8 mouse cellular contexts compared by ENCODE assay signal in genomic region chr17:25133275-25133698, GRCm38 (mm10). TPM values are rescaled to one million over a fixed set of nuclear protein-coding genes. Genes with fewer than 3 reads are reported as not detected.
DNase-seq lines count a peak whose midpoint lies in the region; ATAC-seq lines count a peak whose summit lies in the region.

Clcn7 (plus strand) TSS chr17:25133391.

- peak within 1 kb of the TSS; percentile 70 for H3K4me2 ChIP-seq in heart, embryonic 14.5 days (ENCODE audit: low read length)
- peak within 1 kb of the TSS; percentile 76 for H3K4me2 ChIP-seq in liver, embryonic 13.5 days
- peak within 1 kb of the TSS; percentile 79 for H3K4me2 ChIP-seq in stomach, embryonic 16.5 days (ENCODE audit: low read depth, low read length)

- H3K4me3 ChIP-seq in brown adipose tissue, adult 24 weeks (ENCODE audit: insufficient read depth, low read depth, low read length): peak within 1 kb of the TSS; percentile 95
- peak within 1 kb of the TSS; percentile 91 to 100 for H3K4me3 ChIP-seq in heart, embryonic 14.5 days (ENCODE audit: control insufficient read depth in 1 of 2, insufficient read depth in 1 of 2, low read depth in 1 of 2, low read length in 2 of 2)
- peak within 1 kb of the TSS; percentile 92 for H3K4me3 ChIP-seq in liver, embryonic 13.5 days (replicated peaks)
- H3K4me3 ChIP-seq in stomach, embryonic 16.5 days (replicated peaks; ENCODE audit: low read length): peak within 1 kb of the TSS; percentile 81

- no peaks in the 10 kb centered on the region for H3K9me3 ChIP-seq in heart, embryonic 14.5 days (ENCODE audit: control insufficient read depth, low read length)
- no peaks in the 10 kb centered on the region for H3K9me3 ChIP-seq in liver, embryonic 13.5 days (replicated peaks)
- H3K9me3 ChIP-seq in stomach, embryonic 16.5 days (replicated peaks; ENCODE audit: control insufficient read depth, low read length): no peaks in the 10 kb centered on the region

- no peaks in the 10 kb centered on the region; the same call in 1 of the 2 replicates for H3K36me3 ChIP-seq in heart, embryonic 14.5 days (ENCODE audit: control insufficient read depth, insufficient read depth, low read length)
- H3K36me3 ChIP-seq in liver, embryonic 13.5 days: peaks cover 4% of the 10 kb centered on the region; the same call in 1 of the 2 replicates
- H3K36me3 ChIP-seq in stomach, embryonic 16.5 days (ENCODE audit: control insufficient read depth, insufficient read depth, low read length): no peaks in the 10 kb centered on the region

- peak; percentile 82 for ATAC-seq in heart, embryonic 14.5 days (ENCODE audit: insufficient number of reproducible peaks, insufficient read depth, low FRiP score, low read depth)
- ATAC-seq in liver, embryonic 13.5 days (ENCODE audit: low read depth): peak; percentile 88
- peak; percentile 96 for ATAC-seq in stomach, embryonic 16.5 days (ENCODE audit: insufficient read depth, low FRiP score)

- H3K27me3 ChIP-seq in heart, embryonic 14.5 days (ENCODE audit: control insufficient read depth, insufficient read depth, low read length): no peaks in the 10 kb centered on the region
- H3K27me3 ChIP-seq in liver, embryonic 13.5 days: no peaks in the 10 kb centered on the region
- no peaks in the 10 kb centered on the region for H3K27me3 ChIP-seq in stomach, embryonic 16.5 days (ENCODE audit: control insufficient read depth, insufficient read depth, low read length)

- 0% methylated on average over 40 of the region's 40 CpGs for WGBS in heart, embryonic 14.5 days
- under 1% methylated on average over 39 of the region's 40 CpGs for whole genome bisulfite sequencing in liver, embryonic 13.5 days (ENCODE audit: insufficient replicate concordance)
- WGBS in stomach, embryonic 16.5 days: under 1% methylated on average over 40 of the region's 40 CpGs

- peak within 1 kb of the TSS; percentile 93 for H3K9ac ChIP-seq in heart, embryonic 14.5 days (ENCODE audit: low read length)
- peak within 1 kb of the TSS; percentile 84 for H3K9ac ChIP-seq in liver, embryonic 13.5 days
- peak within 1 kb of the TSS; percentile 82 for H3K9ac ChIP-seq in stomach, embryonic 16.5 days (ENCODE audit: low read length)

- peaks cover 7% of the 10 kb centered on the region for H3K4me1 ChIP-seq in brown adipose tissue, adult 24 weeks (ENCODE audit: control insufficient read depth, insufficient read depth, insufficient read length, low read length)
- peaks cover 2 to 9% of the 10 kb centered on the region in 2 experiments; a peak in 3 of 4 replicates for H3K4me1 ChIP-seq in heart, embryonic 14.5 days (ENCODE audit: control insufficient read depth in 2 of 2, insufficient read depth in 2 of 2, low read length in 2 of 2)
- peaks cover 42% of the 10 kb centered on the region for H3K4me1 ChIP-seq in liver, embryonic 13.5 days (replicated peaks)
- peaks cover 8% of the 10 kb centered on the region for H3K4me1 ChIP-seq in stomach, embryonic 16.5 days (ENCODE audit: control insufficient read depth, insufficient read depth, low read length)

- peak within 1 kb of the TSS; percentile 77 for H3K27ac ChIP-seq in brown adipose tissue, adult 24 weeks (replicated peaks; ENCODE audit: low read depth, low read length)
- H3K27ac ChIP-seq in heart, embryonic 14.5 days (replicated peaks in 1 of 2; ENCODE audit: control insufficient read depth in 1 of 2, insufficient read depth in 1 of 2, low read depth in 2 of 2, low read length in 2 of 2): peak within 1 kb of the TSS in 1 of 2 experiments; percentile 41; a peak in 1 of 4 replicates
- H3K27ac ChIP-seq in liver, embryonic 13.5 days: peak within 1 kb of the TSS; percentile 69
- H3K27ac ChIP-seq in stomach, embryonic 16.5 days (ENCODE audit: low read length): no peak within 1 kb of the TSS

- peak; percentile 84 for DNase-seq in CD4-positive, CD25-positive, alpha-beta regulatory T cell, adult 2 months (ENCODE audit: low read depth, low spot score)
- peak; percentile 71 for DNase-seq in fibroblast of lung, adult 2 months (ENCODE audit: low read depth)
- DNase-seq in kidney, postnatal 14 days: peak; percentile 96
- peak; percentile 86 for DNase-seq in liver, embryonic 13.5 days
- peak; percentile 92 for DNase-seq in neural tube, embryonic 10.5 days (ENCODE audit: extremely low spot score, low spot score)

RNA-seq across cellular contexts. Expression of gene Clcn7, which starts in this region (rescaled TPM):
- 9.6 and 11.5 TPM in 2 replicates for polyA plus RNA-seq in brown adipose tissue, adult 24 weeks (2012; ENCODE audit: insufficient read depth, insufficient read length, missing spikeins)
- polyA plus RNA-seq in heart, embryonic 14.5 days (2014; fragmentation: Nextera tagmentation; extraction: Ambion mirVana): 16.4 and 17.2 TPM in 2 replicates
- polyA plus RNA-seq in liver, embryonic 13.5 days (2015; fragmentation: Nextera tagmentation; extraction: Ambion mirVana): 9.1 and 12.8 TPM in 2 replicates
- polyA plus RNA-seq in stomach, embryonic 16.5 days (2015; fragmentation: Nextera tagmentation; extraction: Ambion mirVana): 21.4 and 24.7 TPM in 2 replicates
